Mouse (Mus musculus) layer of hippocampus, adult 9-11 months (tissue): ENCODE measurements around the gene Odf2.

ENCODE experiments used
- DNase-seq: peaks from one replicate; pipeline ENCODE4 v3.0.0; 2022

Odf2 gene

DNA sequence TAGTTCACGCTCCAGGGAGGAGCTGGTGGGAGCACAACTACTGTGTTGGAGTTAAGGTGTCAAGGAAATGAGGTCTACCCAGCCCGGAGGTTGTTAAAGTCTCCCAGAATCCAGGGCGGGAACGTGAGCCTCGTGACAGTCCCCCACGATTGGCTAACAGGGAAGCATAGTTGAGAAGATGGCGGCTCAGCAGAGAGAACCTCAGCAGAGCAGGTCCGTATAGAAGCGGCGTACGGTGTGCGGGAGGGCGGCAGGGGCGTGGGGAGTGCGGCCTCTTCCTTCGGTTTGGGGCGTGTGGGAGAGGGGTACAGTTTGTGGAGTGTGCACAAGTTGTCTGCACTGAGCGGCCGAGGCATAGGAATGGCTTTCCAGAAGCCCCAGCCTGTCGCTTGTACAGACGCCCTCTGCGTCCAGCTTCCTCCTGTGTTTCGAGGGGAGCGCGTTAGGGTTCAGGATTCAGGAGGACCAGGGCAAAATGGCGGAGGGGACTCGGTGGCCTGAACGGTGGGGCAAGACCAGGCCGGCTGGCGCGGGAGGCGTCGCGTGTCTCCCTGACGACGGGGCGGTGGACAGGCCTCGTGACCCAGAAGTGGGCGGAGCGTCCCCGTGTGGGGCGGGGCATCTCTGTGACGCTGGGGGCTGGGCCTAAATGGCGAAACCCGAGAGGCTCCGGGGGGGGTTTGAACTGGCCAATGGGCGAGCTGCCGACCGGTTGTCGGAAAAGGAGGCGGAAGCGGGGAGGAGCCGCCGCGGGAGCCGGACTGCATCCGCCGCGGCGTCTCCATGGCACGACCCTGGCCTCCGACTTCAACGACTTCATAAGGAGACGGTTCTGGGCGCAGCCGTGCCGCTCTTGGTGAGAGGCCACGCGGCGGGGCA, at the start of gene Odf2:
Gene Odf2, plus strand, starts transcription at position 156 of the 879 bp plus-strand sequence.
- DNase-seq, result peak; percentile 99

DNA sequence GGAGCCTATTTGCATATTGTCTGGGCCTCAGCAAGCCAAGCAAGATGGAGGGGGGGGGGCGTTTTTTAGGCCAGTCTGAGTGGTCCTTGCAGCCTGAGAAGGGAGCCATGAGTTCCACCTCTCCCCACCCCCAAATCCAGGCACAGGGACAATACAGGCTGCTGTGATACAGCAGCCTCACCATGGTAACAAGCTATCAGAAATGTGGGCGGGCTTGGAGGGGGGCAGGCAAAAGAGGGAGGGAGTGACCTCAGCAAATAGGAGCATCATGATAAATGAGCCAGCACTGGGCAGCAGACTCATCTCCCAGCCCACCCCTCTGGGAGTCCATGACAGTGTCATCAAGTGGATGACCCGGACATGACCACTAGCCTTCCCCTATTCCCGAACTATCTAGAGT, 49.6 kb upstream of the Odf2 start:
- no peak for DNase-seq

DNA sequence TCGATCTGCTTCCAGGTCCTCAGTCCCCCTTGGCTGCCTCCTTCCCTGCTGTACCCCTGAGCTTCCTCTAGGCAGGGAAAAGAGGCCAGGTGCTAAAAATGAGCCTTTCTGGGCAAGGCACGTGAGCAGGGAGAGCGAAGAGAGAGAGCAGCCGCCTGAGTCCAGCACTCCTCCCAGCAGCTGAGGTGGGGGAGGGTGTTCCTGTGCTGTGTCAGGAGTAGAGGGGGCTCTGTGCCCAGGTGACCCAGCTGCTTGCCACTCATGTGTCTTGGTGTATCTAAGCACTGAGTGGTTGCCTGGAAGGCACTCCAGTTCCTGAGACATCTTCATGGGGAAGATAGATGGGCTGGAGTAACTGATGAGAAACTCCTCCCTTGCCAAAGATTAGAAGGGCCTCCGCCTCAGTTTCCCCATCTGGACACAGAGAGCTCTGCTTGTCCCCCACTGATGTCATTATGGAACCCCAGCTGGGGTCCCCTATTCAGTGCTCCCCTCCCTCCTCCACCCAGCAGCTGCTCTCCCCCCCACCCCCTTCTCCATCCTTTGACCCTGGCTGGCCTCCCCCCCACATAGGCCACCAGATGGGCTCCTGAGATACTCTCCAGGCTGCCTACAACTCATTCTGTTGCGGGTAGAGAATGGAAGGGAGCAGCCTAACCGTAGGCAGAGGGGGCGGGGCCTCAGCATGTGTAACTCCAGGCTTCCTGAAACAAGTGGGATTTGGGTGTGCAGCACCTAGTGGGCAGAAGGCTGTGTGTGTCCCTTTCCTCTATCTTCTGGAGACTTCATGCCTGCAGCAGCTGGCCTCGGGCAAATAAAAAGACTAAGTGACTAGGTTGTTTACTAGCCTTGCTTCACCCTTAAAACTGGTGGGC, 45.6 kb upstream of the Odf2 start:
- peak; percentile 80 for DNase-seq

DNA sequence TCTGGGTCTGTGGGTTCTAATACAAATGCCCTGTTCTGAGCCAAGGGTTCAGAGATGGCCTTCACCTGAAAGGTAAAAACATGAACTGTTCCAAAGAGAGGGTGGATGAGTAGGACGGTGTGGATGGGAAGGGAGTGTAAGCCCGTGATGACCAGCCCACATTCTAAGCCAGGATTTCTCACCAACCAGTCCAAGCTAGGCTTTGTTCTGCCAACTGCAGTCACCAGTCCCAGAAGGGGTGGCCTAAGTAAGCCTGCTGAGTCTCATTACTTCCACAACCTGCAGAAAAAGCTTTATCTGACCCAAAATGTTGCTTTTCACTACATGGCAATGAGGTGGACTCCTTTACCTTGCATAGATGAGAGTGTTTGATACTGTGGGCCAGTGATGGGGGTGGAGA, 44.9 kb upstream of the Odf2 start:
- no peak for DNase-seq

DNA sequence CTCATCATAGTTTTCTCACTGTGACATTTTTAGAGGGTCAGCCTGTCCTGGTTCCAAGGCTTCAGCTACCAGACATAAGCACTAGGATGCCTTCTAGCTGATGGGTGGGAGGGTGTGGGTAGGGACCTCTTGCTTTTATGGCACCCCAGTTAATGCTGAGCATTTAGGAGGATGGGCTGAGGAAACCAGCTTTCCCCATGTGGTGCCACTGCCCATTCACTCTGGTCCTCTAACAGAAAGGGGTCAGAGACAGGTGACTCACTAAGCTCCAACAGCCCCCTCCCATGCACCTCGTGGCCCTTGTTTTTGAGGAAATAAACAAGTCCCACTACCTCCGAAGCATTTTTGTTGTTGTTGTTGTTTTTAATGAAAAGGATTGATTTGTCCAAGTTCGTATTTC, 44.4 kb upstream of the Odf2 start:
- DNase-seq, result no peak

DNA sequence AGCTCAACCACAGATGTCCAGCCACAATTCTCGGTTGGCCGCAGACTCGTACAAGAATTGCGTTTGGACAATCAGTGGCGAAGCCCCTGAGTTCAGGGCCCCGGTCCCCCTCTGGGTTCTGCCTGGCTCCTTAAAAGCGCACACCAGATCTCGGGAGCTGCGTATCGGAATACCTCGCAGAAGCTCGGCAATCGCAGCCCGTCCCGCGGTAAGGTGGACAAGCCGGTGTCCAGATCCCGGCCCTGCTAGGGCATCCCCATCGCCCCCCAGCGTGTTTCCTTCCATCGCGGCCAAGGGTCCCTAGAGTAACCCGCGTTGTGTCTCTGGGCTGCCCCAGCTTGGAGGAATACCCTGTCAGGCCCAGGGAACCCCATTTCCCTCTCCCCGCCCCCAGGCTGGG, 43.4 kb upstream of the Odf2 start:
- no peak for DNase-seq

DNA sequence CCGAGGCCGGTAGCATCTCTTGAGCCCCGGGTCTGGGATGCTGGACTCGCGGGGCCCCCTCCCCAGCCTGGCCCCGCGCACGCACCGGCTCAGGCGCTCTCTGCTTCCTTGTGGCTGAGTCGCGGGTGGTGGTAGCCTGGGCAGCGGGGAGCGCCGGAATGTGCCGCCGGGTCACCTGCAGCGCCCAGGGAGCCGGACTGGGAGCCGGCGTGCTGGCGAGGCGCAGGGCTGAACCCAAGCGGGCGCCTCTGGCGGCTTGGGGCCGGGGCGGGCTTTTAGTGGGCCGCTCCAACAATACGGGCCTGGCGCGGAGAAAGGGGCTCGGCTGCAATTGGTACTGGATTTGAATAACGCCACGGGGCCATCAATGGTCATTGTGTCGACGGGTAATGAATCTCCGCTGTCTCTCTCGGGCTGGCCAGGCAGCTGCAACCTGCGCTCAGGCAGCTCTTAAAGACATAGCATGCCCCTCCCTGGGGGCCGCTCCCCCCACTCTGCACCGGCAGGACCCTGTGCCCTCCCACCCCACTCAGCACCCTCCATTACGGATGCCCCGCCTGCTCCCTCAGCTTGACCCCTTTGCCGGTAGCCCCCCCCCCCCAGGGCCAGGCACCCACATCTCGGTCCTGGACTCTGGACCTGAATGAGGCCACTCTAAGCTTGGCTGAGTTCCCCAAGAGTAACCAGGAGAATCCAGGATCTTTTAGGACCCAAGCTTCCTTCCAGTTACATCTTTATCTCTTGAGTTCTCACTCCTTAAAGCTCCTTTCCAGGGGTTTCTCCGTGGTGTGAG, 42.8 kb upstream of the Odf2 start:
- peak; percentile 71 for DNase-seq

DNA sequence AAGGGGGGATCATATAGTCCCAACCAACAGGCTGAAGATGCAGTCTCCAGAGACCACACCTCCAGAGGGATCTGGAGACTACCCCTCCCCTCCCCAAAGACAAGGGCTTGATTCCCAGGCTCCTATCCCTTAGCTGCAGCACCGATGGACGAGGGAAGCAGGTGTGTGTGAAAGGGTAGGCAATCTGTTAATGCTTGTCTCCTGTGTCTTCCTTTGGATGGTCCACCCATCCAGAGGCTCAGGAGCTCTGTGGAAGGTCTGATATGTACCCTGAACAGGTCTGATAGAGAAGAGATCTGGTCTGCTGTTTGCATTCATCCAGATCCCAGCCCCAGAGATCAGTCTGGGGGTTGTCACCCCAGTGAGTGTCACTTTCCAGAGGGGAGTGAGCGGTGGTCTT, 42.1 kb upstream of the Odf2 start:
- no peak for DNase-seq

DNA sequence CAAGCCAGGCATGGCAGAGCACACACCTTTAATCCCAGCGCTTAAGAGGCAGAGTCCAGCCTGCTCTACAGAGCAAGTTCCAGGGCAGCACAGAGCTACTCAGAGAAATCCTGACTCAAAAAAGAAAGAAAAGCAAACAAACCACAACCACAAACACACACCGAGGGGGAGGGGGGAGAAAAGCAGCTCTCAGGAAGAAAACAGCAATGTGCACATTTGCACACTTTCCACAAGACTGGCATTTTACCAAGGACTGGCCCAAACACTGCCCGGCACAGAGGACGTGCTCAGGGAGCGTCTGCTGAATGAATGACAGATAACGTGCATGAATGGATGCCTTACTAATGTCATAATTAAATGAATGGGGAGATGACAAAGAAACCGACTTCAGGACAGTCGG, 40.0 kb upstream of the Odf2 start:
- no peak for DNase-seq

DNA sequence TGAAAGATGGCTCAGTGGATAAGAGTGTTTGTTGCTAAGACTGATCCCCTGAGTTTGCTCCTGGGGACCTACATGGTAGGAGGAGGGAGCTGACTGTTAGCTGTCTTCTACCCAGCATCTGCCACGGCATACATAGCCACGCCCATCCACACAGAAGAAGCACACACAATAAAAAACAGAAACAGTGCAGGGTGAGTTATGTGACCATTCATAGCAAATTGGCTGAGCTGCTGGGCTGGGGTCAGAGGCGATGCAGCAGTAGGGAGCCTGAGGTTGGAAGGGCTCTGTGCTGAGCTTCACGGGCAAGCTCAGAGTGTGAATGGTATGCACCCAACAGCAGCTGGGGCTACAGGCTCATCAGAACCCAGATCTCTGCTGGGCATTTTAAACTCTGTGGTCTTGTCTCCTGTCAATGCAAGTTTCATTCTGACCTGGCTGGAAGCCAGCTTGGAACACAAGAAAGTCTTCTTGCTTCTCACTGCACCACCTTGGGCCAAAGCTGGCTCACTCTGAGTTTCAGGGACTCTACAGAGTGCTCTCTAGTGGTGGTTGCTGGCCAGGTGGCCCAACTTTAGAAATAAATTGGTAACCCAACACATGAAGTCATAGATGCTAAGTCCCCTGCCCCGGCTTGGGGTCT, 39.1 kb upstream of the Odf2 start:
- DNase-seq, result no peak

DNA sequence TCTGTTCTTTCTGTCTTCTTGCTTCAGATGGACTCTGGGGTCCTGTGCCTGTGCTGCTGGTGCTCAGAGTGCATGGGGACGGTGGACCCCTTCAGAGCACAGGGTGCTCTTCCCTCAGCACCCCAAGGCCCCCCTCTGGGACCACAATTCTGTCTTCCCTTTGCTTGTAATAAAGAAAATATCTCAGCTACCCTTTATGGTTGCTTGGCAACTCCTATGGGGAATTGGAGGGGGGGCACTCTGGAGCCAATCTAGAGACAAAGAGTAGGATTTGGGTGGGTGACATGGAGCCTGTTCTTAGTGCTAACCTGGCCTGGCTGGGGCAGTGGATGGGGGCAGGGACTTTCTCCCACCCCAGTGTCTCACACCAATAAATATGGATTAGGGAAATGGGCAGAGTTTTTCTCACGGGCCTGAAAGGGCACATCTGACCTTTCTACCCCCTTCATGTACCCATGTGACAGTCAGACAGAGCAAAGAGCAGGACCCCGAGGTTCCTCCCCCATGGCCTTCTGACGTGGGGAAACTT, 36.0 kb upstream of the Odf2 start:
- DNase-seq, result no peak

DNA sequence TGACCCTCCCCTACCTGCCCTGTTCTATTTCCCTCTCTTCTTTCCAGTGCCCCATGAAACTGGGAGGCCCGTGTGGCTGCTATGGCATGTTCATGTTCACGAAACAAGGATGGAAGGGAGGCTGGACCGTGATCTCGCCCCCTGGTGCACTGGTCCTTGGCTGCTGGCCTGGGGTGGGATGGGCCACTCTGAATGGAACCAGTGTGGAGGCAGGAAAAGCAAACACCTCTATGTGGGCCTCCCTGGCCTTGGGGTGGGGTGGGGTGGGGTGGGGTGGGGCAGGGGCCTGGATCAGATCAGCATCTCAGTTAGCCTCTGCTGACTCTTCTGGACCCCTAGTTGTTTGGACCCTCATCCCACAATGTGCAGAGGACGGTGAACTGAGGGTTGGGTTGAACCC, 35.3 kb upstream of the Odf2 start:
- no peak for DNase-seq

DNA sequence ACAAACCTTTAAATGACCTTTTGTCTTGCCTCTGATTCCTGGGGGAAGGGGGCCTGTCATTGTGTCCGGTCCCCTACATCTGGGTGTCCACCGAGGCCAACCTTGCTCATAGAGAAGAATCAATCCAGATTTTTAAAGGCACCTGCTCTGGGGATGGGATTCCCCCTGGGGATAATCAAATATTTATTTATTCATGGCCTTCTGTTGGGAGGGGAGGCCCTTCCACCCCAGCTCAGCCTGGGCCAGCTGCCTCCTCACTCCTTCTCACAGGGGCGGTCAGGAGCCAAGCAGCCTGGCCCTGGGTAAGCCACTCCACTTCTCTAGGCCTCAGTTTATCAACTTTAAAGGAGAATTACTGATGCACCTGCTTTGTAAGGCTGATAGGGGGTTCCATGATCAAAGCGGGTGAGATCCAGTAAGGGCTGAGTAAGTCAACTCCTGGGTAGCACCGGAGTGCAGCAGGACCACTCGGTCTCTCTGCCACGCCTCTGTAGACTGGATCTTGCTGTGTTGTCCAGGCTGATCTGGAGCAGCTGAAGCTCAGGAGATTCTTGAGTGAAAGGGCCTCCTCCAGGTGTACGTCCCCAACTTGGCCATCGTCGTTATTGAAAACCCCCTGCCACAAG, 33.3 kb upstream of the Odf2 start:
- DNase-seq, result no peak

DNA sequence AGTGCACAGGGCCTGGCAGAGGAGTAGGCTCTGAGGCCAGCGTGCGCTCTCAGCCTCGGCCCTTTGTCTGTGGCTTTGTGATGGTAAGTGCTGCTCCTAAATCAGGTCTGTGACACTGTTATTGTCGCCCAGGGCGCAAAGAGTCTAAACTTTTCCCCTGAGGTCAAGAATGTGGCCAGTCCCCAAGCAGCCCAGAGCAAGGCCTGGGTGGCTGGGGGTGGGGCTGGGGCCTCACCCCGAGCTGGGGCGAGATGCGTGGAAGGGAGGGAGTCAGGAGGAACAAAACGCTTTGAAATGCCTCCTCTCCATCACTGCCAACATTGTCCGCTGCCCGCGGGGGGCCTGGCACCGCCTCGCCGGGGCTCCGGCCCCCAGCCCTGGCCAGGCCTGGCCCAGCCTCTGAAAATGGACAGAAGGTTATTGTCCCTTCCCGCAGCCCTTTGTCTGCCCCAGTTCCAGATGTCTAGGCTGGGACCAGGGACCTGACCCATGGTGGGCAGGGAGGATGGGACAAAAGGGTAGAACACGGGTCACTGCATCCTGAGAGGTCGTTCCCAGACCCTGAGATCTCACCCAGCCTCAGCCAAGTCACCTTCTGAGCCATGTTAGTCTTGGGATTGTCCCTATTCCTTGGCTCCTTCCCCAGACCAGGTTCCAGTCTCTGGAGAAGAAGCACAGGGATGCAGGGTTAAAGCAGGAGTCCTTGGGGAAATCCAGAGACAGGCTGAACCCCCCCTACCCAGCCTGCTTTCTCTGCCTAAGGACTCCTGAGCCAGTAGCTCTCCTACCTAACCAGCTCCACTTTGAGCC, 32.4 kb upstream of the Odf2 start:
- peak; percentile 84 for DNase-seq

DNA sequence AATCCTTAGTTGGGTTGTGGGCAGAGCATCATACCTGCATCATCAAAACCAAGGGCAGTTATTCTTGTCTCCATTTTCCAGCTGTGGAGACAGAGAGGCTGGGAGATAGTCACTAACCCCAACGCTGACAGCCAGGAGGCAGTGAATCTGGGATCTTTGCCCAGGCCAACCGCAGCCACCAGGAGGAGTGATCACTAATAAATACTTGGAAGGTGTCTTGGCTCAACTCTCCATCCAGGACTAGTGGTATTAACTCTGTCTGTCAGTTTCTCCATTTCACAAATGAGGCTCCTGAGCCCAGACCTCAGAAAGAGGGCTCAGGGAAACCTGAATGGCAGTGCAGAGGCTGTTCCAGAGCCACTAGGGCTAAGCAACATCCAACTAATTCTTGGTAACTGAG, 31.7 kb upstream of the Odf2 start:
- no peak for DNase-seq

DNA sequence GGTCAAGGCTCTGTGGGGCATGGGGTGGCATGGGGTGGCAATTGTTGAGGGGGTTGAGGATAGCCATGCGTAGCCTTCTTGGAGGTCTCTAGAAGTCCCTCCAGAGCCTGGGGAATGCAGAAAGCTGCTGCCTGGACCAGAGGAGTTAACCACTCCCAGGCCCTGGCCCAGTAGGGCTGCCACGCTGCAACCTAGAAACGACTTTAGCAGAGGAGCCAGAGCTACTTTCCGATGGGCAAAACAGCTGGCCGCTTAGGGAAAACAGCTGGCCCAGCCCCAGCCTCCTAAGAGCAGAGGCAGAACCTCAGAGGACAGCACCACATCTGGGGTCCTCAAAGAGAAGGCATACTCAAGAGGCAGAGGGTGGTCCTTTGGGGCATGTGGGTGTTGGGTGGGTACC, 31.1 kb upstream of the Odf2 start:
- no peak for DNase-seq

DNA sequence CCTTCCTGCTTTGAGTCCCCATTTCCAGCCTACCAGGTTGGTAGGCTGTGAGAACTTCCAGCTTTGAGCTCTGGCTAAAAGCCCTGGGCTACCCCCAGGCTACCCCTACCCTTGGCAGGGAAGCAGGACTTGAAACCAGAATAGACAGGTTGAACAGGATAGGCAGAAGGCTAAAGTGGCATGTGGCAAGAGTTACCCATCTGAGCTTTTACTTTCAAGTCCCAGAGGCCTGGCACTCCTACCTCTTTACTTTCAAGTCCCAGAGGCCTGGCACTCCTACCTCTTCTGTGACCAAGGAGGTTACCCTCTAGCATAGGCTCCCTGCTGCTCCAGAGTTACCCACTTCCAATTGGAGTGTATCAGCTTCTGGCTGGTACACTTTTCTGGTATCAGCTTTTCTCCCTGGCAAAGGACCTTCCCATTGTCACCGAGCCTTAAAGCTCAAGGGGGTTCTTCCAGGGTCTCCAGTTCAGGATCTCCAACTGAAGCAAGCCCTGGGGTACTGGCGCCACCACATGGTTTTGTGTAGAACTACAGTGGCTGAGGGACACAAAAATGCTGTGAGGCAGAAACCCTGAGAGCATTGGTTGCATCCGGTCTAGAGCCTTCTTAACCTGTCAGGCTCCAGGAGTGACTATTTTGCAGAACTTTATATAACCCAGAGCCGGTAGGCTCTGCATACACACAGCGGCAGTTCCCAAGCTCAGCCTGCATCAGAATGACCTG, 30.1 kb upstream of the Odf2 start:
- no peak for DNase-seq

DNA sequence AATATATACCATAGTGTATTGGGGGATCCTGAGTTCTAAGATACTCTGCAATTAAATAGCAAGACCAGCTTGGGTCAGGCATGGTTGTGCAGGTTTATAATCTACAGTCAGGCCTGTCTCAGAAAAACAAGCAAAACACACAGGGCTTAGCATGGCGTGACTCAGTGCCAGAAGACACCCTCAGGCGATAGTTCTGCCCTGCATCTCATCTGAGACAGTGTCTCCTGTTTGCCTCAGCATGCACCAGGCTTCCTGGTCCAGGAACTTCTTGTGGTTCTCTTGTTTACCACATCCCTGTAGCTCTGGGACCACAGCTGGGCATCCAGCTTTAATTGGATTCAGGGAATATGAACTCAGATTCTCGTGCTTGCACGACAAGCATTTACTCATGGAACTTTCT, 23.9 kb upstream of the Odf2 start:
- no peak for DNase-seq

DNA sequence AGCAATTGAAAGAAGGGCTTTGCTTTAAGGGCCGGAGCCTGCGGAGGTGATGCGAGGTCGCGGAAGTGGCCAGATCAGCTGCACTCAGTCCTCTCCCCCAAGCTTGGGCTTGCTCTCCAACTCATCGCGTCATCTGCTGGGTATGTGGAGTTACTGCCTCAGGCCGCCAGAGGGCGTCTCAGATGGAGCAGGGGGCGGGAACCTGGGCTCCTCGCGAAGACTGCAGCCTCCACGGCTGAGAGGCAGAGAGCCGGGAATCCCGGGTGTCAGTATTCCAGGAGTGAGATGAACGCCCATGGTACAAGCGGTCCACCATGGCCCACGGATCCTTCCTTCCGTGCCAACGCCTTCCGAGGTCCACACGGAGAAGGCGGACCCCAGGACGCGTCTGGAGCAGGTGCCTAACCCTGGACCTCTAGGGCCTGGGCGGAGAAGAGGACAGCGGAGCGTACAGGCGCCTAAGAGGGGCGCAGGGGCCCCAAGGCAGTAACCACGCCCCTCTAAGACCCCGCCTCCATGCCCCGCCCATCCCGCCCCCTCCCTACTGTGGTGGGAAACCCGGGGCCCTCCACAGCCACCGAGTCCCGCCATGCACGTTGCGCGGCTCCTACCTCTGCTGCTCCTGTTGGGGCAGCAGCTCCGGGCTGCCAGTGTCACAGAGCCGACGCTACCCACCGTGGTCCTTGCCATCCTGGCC, 19.9 kb upstream of the Odf2 start, which contains the start of gene Cercam:
Gene Cercam, plus strand, starts transcription at position 216 of the 697 bp plus-strand sequence.
- peak; percentile 77 for DNase-seq
